Mouse (Mus musculus) G1E (cell line): ENCODE measurements around the gene Fam166a.

Source experiments
- CTCF ChIP-seq: IDR thresholded peaks from 2 replicates; pipeline ENCODE4 v1.5.1; 2012; ENCODE audit warnings: low read depth, low read length, inconsistent platforms, mixed read lengths
- GATA1 ChIP-seq: IDR thresholded peaks from 2 replicates; pipeline ENCODE4 v1.6.1; 2012; ENCODE audit warnings: borderline replicate concordance, low read length, inconsistent platforms, mixed read lengths
- GATA2 ChIP-seq: IDR thresholded peaks from 2 replicates; pipeline ENCODE4 v1.6.1; 2012; ENCODE audit warnings: low read depth, low read length, inconsistent platforms, borderline replicate concordance
- POLR2AphosphoS5 ChIP-seq: IDR thresholded peaks from 2 replicates; pipeline ENCODE4 v1.6.1; 2012; ENCODE audit warnings: low read depth, low read length, inconsistent platforms; ENCODE audit not compliant: insufficient replicate concordance

- no peak for TF ChIP-seq CTCF
- TF ChIP-seq GATA1, result no peak
- TF ChIP-seq GATA2, result no peak
- no peak for TF ChIP-seq POLR2AphosphoS5
Observed at GRCm38 (mm10) chr2:25266720-25267119, 48.2 kb downstream of the Fam166a start.
